Mouse (Mus musculus): ENCODE measurements around the gene Cdh12.

GRCm38 (mm10) chr15:20634593-20634992 lies 185.5 kb downstream of the Cdh12 start:
- TF ChIP-seq HCFC1 (IDR thresholded peaks at IDR 0.05; ENCODE audit: borderline replicate concordance, insufficient read depth, low read length) (no peak), CHD2 (IDR thresholded peaks at IDR 0.05; ENCODE audit: low read depth, low read length) (no peak), ZC3H11A (IDR thresholded peaks at IDR 0.05; ENCODE audit: borderline replicate concordance, low read depth, low read length) (no peak), MAFK (IDR thresholded peaks at IDR 0.05; ENCODE audit: insufficient read depth, low read depth, low read length) (no peak)

Data from ES-E14 (cell line).